Mouse (Mus musculus) CH12.LX (cell line): ENCODE measurements around the gene E130114P18Rik.

Experiments
- CTCF ChIP-seq, 2 experiments: IDR thresholded peaks in 1 of 2; conservative IDR thresholded peaks in 1 of 2; 2 replicates each; pipeline ENCODE4 v1.5.1; 2011 to 2012; ENCODE audit warnings: low read depth in 2 of 2, low read length in 2 of 2, improper control_type of control experiment in 1 of 2, inconsistent platforms in 1 of 2, mild to moderate bottlenecking in 1 of 2, moderate library complexity in 1 of 2
- ELF1 ChIP-seq: IDR thresholded peaks from 2 replicates; pipeline ENCODE4 v1.6.1; 2014; ENCODE audit warnings: low read depth, mild to moderate bottlenecking, inconsistent platforms, low read length, improper control_type of control experiment
- EP300 ChIP-seq: IDR thresholded peaks from 2 replicates; pipeline ENCODE4 v1.6.1; 2011; ENCODE audit warnings: low read length, improper control_type of control experiment
- JUN ChIP-seq: IDR thresholded peaks from 2 replicates; pipeline ENCODE4 v1.6.1; 2011; ENCODE audit warnings: low read depth, mild to moderate bottlenecking, low read length, improper control_type of control experiment, moderate library complexity; ENCODE audit not compliant: insufficient read depth
- MAFK ChIP-seq: IDR thresholded peaks from 2 replicates; pipeline ENCODE4 v1.6.1; 2011; ENCODE audit warnings: low read length, improper control_type of control experiment; ENCODE audit not compliant: insufficient replicate concordance
- MAX ChIP-seq: IDR thresholded peaks from 2 replicates; pipeline ENCODE4 v1.6.1; 2011; ENCODE audit warnings: low read length, improper control_type of control experiment
- POLR2AphosphoS2 ChIP-seq: IDR thresholded peaks from 2 replicates; pipeline ENCODE4 v1.6.1; 2011; ENCODE audit warnings: low read depth, low read length, improper control_type of control experiment
- USF1 ChIP-seq: IDR thresholded peaks from 2 replicates; pipeline ENCODE4 v1.6.1; 2014; ENCODE audit warnings: low read depth, mild to moderate bottlenecking, inconsistent platforms, low read length, improper control_type of control experiment
- USF2 ChIP-seq: conservative IDR thresholded peaks from 2 replicates; pipeline ENCODE4 v1.6.1; 2011; ENCODE audit warnings: low read depth, low read length, improper control_type of control experiment
- ZNF384 ChIP-seq: IDR thresholded peaks from 2 replicates; pipeline ENCODE4 v1.6.1; 2012; ENCODE audit warnings: low read depth, low read length, improper control_type of control experiment, inconsistent platforms

DNA sequence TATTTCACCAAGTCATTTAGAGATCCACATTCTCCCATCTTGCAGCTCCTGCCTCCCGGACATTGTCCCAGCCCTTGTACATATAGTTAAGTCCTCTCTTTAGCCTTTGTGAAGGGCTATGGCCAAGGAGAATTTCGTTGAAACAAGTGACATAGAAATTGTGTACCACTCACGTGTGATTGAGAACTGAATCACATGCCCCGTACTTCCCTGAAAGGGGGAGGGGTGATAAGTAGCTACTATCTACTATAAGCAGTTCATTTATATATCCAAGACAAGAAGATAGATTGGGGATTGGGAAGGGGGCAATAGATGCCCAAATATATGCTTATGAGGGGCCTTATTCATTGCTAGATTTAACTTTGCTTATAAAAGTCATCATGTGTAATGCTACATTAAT is 10.9 kb downstream of the E130114P18Rik start:
- TF ChIP-seq USF1: no peak
- TF ChIP-seq CTCF (conservative IDR thresholded peaks at IDR 0.05 in 1 of 2, IDR thresholded peaks at IDR 0.05 in 1 of 2; ENCODE audit: low read depth in 2 of 2, low read length in 2 of 2): no peak
- no peak for TF ChIP-seq EP300
- TF ChIP-seq JUN: no peak
- no peak for TF ChIP-seq MAX
- TF ChIP-seq ZNF384: no peak
- no peak for TF ChIP-seq ELF1
- no peak for TF ChIP-seq POLR2AphosphoS2
- TF ChIP-seq USF2: no peak
- TF ChIP-seq MAFK: no peak
